Comparison of ENCODE assay signal across 35 mouse cellular contexts in genomic region chrX:111881251-111881650, GRCm38 (mm10). TPM values are rescaled to one million over a fixed set of nuclear protein-coding genes. Genes with fewer than 3 reads are reported as not detected.
"Had no signal": no experiment of that assay in that cellular context is flagged by ENCODE, and none has a peak within 500 bp of the region (broad histone marks: within the 10 kb centered on the region; RNA-seq: fewer than 3 reads in every experiment).

No protein-coding gene starts in this region.

- H3K27ac ChIP-seq: gastrocnemius, adult 2 months; heart, embryonic 13.5 days; heart, embryonic 15.5 days; hindbrain, embryonic 14.5 days; kidney, embryonic 15.5 days; kidney, postnatal 0 days; limb, embryonic 13.5 days; limb, embryonic 15.5 days; liver, embryonic 12.5 days; liver, embryonic 14.5 days had no signal

- H3K36me3 ChIP-seq: heart, embryonic 13.5 days; heart, embryonic 15.5 days; kidney, embryonic 15.5 days; limb, embryonic 13.5 days; limb, embryonic 15.5 days; liver, embryonic 12.5 days had no signal

- ATAC-seq: hindbrain, embryonic 16.5 days; intestine, embryonic 16.5 days; liver, embryonic 12.5 days had no signal

- H3K4me3 ChIP-seq: gastrocnemius, adult 2 months; heart, embryonic 13.5 days; heart, embryonic 15.5 days; kidney, embryonic 15.5 days; limb, embryonic 13.5 days; limb, embryonic 15.5 days; liver, embryonic 12.5 days had no signal

- H3K27me3 ChIP-seq: heart, embryonic 13.5 days; heart, embryonic 15.5 days; kidney, embryonic 15.5 days; limb, embryonic 13.5 days; limb, embryonic 15.5 days; liver, embryonic 12.5 days had no signal

- H3K4me1 ChIP-seq: heart, embryonic 13.5 days; heart, embryonic 15.5 days; kidney, embryonic 15.5 days; limb, embryonic 13.5 days; limb, embryonic 15.5 days; liver, embryonic 12.5 days had no signal

- H3K9me3 ChIP-seq: heart, embryonic 13.5 days; heart, embryonic 15.5 days; kidney, embryonic 15.5 days; limb, embryonic 13.5 days; limb, embryonic 15.5 days; liver, embryonic 12.5 days had no signal

- H3K4me2 ChIP-seq: heart, embryonic 11.5 days; heart, embryonic 13.5 days; heart, embryonic 15.5 days; hindbrain, embryonic 14.5 days; kidney, embryonic 15.5 days; limb, embryonic 13.5 days; limb, embryonic 15.5 days; liver, embryonic 12.5 days had no signal

- H3K9ac ChIP-seq: heart, embryonic 13.5 days; heart, embryonic 15.5 days; hindbrain, embryonic 14.5 days; kidney, embryonic 15.5 days; limb, embryonic 13.5 days; limb, embryonic 15.5 days; liver, embryonic 12.5 days; liver, embryonic 14.5 days had no signal

- DNase-seq: gastrocnemius, adult 2 months; gastrocnemius, postnatal 10 days; gastrocnemius, postnatal 25 days; heart, adult 18-20 months; heart, postnatal 14 days; heart, postnatal 36 days; kidney, adult 11 months; kidney, adult 2 months; kidney, adult 9 months; kidney, postnatal 14 days; kidney, postnatal 36 days; layer of hippocampus, adult 9-11 months; layer of hippocampus, postnatal 36 days; left cerebral cortex, postnatal 4 days had no signal

RNA-seq across cellular contexts. Expression of gene Gm45194, which starts 9.9 kb away (rescaled TPM):
- total RNA-seq: gastrocnemius, adult 2 months; gastrocnemius, postnatal 25 days; granulocyte monocyte progenitor cell, adult 5-6 weeks; heart, adult 18-20 months; heart, postnatal 14 days; heart, postnatal 36 days; hematopoietic stem cell, adult 5-6 weeks; layer of hippocampus, adult 18-20 months; layer of hippocampus, adult 8-10 months; layer of hippocampus, postnatal 36 days; left cerebral cortex, adult 18-20 months; left cerebral cortex, postnatal 10 days; liver, adult 2 months had no signal
- polyA plus RNA-seq: heart, embryonic 15.5 days; heart, postnatal 0 days; intestine, embryonic 16.5 days; kidney, adult 2 months; large intestine, adult 2 months; liver, adult 2 months had no signal
